Mouse (Mus musculus) bone marrow macrophage, adult 2 months (primary cell): Measurements from ENCODE around the gene Ccdc107. TPM values are rescaled to one million over a fixed set of nuclear protein-coding genes. Genes with fewer than 3 reads are reported as not detected.
"Not testable (repeated sequence)": the region's sequence is repeated elsewhere in the genome, so short reads cannot be mapped to it uniquely, and the experiment has no call there.

ENCODE experiments used
- H3K27ac ChIP-seq: 2 replicates; pipeline ENCODE4 v1.5.1; 2012; ENCODE audit warnings: low read depth, low read length; ENCODE audit not compliant: insufficient read depth
- H3K4me1 ChIP-seq: 2 replicates; pipeline ENCODE4 v1.6.1; 2012; ENCODE audit warnings: low read length; ENCODE audit not compliant: control insufficient read depth, insufficient read depth
- H3K4me3 ChIP-seq: 2 replicates; pipeline ENCODE4 v1.5.1; 2012; ENCODE audit warnings: mild to moderate bottlenecking, low read length, moderate library complexity; ENCODE audit not compliant: insufficient read depth
- CTCF ChIP-seq: IDR thresholded peaks from 2 replicates; pipeline ENCODE4 v1.5.1; 2012; ENCODE audit warnings: low read depth, mild to moderate bottlenecking, low read length, moderate library complexity
- POLR2A ChIP-seq: IDR thresholded peaks from 2 replicates; pipeline ENCODE4 v1.6.1; 2012; ENCODE audit warnings: mild to moderate bottlenecking, low read depth, low read length, borderline replicate concordance
- polyA plus RNA-seq: library from polyadenylated mRNA; stranded (reverse); fragments of >200 nt; gene quantifications from 2 replicates; pipeline ENCODE4 v1.2.4, GENCODE M21; 2012; ENCODE audit not compliant: missing spikeins, insufficient read depth, insufficient read length

Gene Ccdc107
- polyA plus RNA-seq, 1 experiment = 33.0 TPM

GRCm38 (mm10) chr4:43482591-43482990 is 10.1 kb upstream of the Ccdc107 start:
- H3K27ac ChIP-seq = no peak overlapping the region
- no peak overlapping the region for H3K4me3 ChIP-seq

GRCm38 (mm10) chr4:43483535-43484091 is 9.1 kb upstream of the Ccdc107 start, which contains the start of gene Sit1:
TSS of gene Sit1 (minus strand) at chr4:43483734.
- H3K27ac ChIP-seq = no peak within 1 kb of the TSS
- peaks cover 13% of the 10 kb centered on the region for H3K4me1 ChIP-seq
- H3K4me3 ChIP-seq = no peak within 1 kb of the TSS
- TF ChIP-seq POLR2A (no peak), CTCF (no peak)

More at GRCm38 (mm10) chr4:43482591-43482990, 10.1 kb upstream of the Ccdc107 start:
- H3K4me1 ChIP-seq = peaks cover 18% of the 10 kb centered on the region
- TF ChIP-seq POLR2A (no peak), CTCF (no peak)

GRCm38 (mm10) chr4:43485666-43486065 is 7.0 kb upstream of the Ccdc107 start:
- not testable (repeated sequence) for H3K4me3 ChIP-seq, H3K27ac ChIP-seq, H3K4me1 ChIP-seq

GRCm38 (mm10) chr4:43489611-43490010 is 3.1 kb upstream of the Ccdc107 start:
- H3K4me1 ChIP-seq = peaks cover 3% of the 10 kb centered on the region
- H3K27ac ChIP-seq = no peak overlapping the region
- H3K4me3 ChIP-seq = no peak overlapping the region
- TF ChIP-seq CTCF = no peak
- TF ChIP-seq POLR2A = no peak

GRCm38 (mm10) chr4:43490801-43491200 is 1.9 kb upstream of the Ccdc107 start:
- TF ChIP-seq CTCF (no peak), POLR2A (no peak)
- Histone ChIP-seq H3K27ac (no peak overlapping the region), H3K4me1 (peaks cover 3% of the 10 kb centered on the region), H3K4me3 (no peak overlapping the region)

GRCm38 (mm10) chr4:43492101-43492820 is 439 bp upstream of the Ccdc107 start:
- Histone ChIP-seq H3K27ac (no peak overlapping the region), H3K4me3 (no peak overlapping the region), H3K4me1 (peaks cover 3% of the 10 kb centered on the region)
- TF ChIP-seq CTCF (no peak), POLR2A (no peak)

GRCm38 (mm10) chr4:43493186-43493845 is 616 bp downstream of the Ccdc107 start:
- TF ChIP-seq CTCF (no peak), POLR2A (0 out of 2 replicates have a peak, but pooled peaks have one; percentile 58)
- Histone ChIP-seq H3K4me1 (peaks cover 7% of the 10 kb centered on the region), H3K4me3 (peak overlapping the region; percentile 84), H3K27ac (0 out of 2 replicates have a peak overlapping the region, but pooled peaks have one; percentile 20)

GRCm38 (mm10) chr4:43493846-43494240 is 1.1 kb downstream of the Ccdc107 start:
- TF ChIP-seq POLR2A = no peak
- TF ChIP-seq CTCF = no peak
- peak overlapping the region; percentile 84 for H3K4me3 ChIP-seq
- peaks cover 10% of the 10 kb centered on the region for H3K4me1 ChIP-seq
- H3K27ac ChIP-seq = no peak overlapping the region

GRCm38 (mm10) chr4:43496587-43496986 is 3.9 kb downstream of the Ccdc107 start:
- Histone ChIP-seq H3K27ac (no peak overlapping the region), H3K4me1 (peaks cover 17% of the 10 kb centered on the region), H3K4me3 (no peak overlapping the region)
- TF ChIP-seq CTCF (no peak), POLR2A (no peak)

- TF ChIP-seq POLR2A = no peak
- TF ChIP-seq CTCF = no peak
- Histone ChIP-seq H3K4me3 (no peak overlapping the region), H3K27ac (no peak overlapping the region), H3K4me1 (peaks cover 17% of the 10 kb centered on the region)
Measured at GRCm38 (mm10) chr4:43497405-43497804, 4.7 kb downstream of the Ccdc107 start.
